Mouse (Mus musculus) spleen, postnatal 10 days (tissue): ENCODE data around the gene Olfr1361.

Experiments used
- DNase-seq, 2 experiments: peaks; one replicate each; pipeline ENCODE4 v3.0.0; 2021 to 2022; ENCODE audit warnings: low spot score in 2 of 2

Olfr1361 gene

DNA sequence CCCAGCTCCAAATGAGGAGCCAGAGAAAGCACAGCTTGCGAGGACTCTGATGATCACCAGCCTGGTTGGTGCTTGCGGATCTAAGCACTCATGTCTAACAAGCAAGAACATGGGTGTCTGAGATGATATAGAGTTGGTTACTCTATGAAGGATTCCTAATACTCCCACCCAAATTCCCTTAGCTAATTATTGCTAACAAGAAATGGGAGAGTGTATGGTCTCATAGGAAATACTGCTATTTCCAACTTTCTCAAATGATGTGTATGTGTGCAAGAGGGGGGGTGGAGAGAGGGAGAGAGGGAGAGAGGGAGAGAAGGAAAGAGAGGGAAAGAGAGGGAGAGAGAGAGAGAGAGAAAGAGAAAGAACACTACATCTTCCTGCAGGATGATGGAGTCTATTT, at the start of gene Olfr1361:
Gene Olfr1361 (minus strand): TSS at position 101 of the 400 bp plus-strand sequence.
- no peak for DNase-seq

- no peak for DNase-seq
Observed at GRCm38 (mm10) chr13:21711698-21712097, 48.5 kb upstream of the Olfr1361 start.

- DNase-seq: peak; percentile 81 to 85
Observed at GRCm38 (mm10) chr13:21710821-21711525, 47.8 kb upstream of the Olfr1361 start.

GRCm38 (mm10) chr13:21710031-21710711, 47.0 kb upstream of the Olfr1361 start:
- DNase-seq: peak; percentile 90 to 93

GRCm38 (mm10) chr13:21706669-21707068, 43.5 kb upstream of the Olfr1361 start:
- DNase-seq: no peak

DNA sequence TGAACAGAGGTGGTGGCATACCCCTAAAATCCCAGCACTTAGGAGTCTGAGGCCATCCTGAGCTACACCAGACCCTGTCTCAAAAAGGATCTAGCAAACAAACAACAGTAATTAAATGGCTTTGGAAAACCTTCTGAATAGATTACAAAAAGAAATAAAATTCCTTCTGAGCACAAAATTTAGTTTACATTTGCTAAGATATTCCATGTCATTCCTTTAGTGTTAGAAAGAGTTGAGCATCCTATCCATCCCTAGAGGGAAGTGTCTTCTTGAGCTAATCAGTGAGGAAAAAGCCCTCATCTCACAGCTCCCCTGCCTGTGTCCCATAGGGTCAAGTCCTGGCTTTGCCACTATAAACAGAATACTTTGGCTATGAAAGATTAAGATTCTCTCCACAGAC, 34.6 kb upstream of the Olfr1361 start, which contains the start of gene Olfr1359:
Gene Olfr1359 (plus strand): TSS at position 301 of the 400 bp plus-strand sequence.
- DNase-seq: no peak

DNA sequence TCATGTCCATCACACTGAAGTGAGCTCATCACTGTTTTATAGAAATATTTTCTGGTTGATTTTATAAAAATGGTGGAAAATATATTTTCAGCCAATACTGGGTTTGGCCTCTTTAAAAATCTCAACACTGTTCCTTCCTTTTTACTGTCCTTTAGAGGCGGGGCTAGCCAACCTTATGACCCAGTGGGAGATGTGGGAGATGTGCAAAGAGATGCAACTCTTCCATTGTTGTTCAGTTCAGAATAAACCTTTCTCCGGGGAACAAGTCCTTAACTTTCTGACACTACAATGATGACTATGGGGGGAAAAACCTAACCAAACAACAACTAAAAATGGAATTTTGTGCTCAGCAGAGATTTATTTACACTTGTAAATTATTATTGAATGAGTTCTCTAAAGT, 14.1 kb upstream of the Olfr1361 start, which contains the start of gene Olfr1360:
Gene Olfr1360 (minus strand): TSS at position 101 of the 400 bp plus-strand sequence.
- no peak for DNase-seq

- no peak for DNase-seq
Observed at GRCm38 (mm10) chr13:21642418-21642817, 20.8 kb downstream of the Olfr1361 start, which contains the start of gene Olfr11. Olfr11 (minus strand) TSS chr13:21642518.

GRCm38 (mm10) chr13:21613922-21614321, 49.3 kb downstream of the Olfr1361 start, which contains the start of gene Olfr1362:
Olfr1362 (minus strand) TSS chr13:21614022.
- DNase-seq: no peak
